25 mouse cellular contexts compared by ENCODE assay signal in genomic region chr7:16730791-16731190, GRCm38 (mm10). TPM values are rescaled to one million over a fixed set of nuclear protein-coding genes. Genes with fewer than 3 reads are reported as not detected.
"Had no signal": no experiment of that assay in that cellular context is flagged by ENCODE, and none has a peak within 500 bp of the region (broad histone marks: within the 10 kb centered on the region; RNA-seq: fewer than 3 reads in every experiment).

No protein-coding gene starts in this region.

- H3K9ac ChIP-seq: liver, postnatal 0 days; lung, embryonic 15.5 days; midbrain, embryonic 13.5 days; midbrain, embryonic 15.5 days; neural tube, embryonic 12.5 days; stomach, embryonic 15.5 days had no signal

- H3K4me3 ChIP-seq: lung, embryonic 15.5 days; megakaryocyte, embryonic 14.5 days; midbrain, embryonic 13.5 days; midbrain, embryonic 15.5 days; neural tube, embryonic 12.5 days; stomach, embryonic 15.5 days had no signal

- H3K27me3 ChIP-seq: lung, embryonic 15.5 days; midbrain, embryonic 13.5 days; midbrain, embryonic 15.5 days; neural tube, embryonic 12.5 days; stomach, embryonic 15.5 days had no signal

- H3K36me3 ChIP-seq: lung, embryonic 15.5 days; midbrain, embryonic 13.5 days; midbrain, embryonic 15.5 days; neural tube, embryonic 12.5 days; stomach, embryonic 15.5 days had no signal

- DNase-seq: liver, postnatal 0 days; lung, adult 2 months; lung, postnatal 14 days; lung, postnatal 36 days; right cerebral cortex, postnatal 14 days; thymus, adult 2 months; thymus, postnatal 25 days; thymus, postnatal 4 days had no signal

- H3K4me2 ChIP-seq: lung, embryonic 15.5 days; midbrain, embryonic 11.5 days; midbrain, embryonic 13.5 days; midbrain, embryonic 15.5 days; neural tube, embryonic 12.5 days; stomach, embryonic 15.5 days had no signal

- ATAC-seq: liver, postnatal 0 days; lung, postnatal 0 days; midbrain, embryonic 13.5 days; midbrain, embryonic 15.5 days had no signal

- H3K9me3 ChIP-seq: lung, embryonic 15.5 days; megakaryocyte, embryonic 14.5 days; midbrain, embryonic 13.5 days; midbrain, embryonic 15.5 days; neural tube, embryonic 12.5 days; stomach, embryonic 15.5 days had no signal

- H3K27ac ChIP-seq: lung, embryonic 15.5 days; macrophage; midbrain, embryonic 13.5 days; midbrain, embryonic 15.5 days; neural tube, embryonic 12.5 days; stomach, embryonic 15.5 days; stomach, postnatal 0 days had no signal

RNA-seq across cellular contexts. Expression of gene Ceacam9, which starts 9.1 kb away (rescaled TPM):
- total RNA-seq: megakaryocyte progenitor cell, adult 5-6 weeks; midbrain, postnatal 0 days; monocyte, adult 5-6 weeks; neutrophil, adult 5-6 weeks had no signal
- polyA plus RNA-seq: liver, postnatal 0 days; lung, adult 2 months; lung, embryonic 15.5 days; lung, postnatal 0 days; macrophage; midbrain, embryonic 11.5 days; midbrain, embryonic 13.5 days; neural tube, embryonic 12.5 days; stomach, embryonic 15.5 days; stomach, postnatal 0 days; testis, adult 2 months; urinary bladder, adult 2 months had no signal

RNA-seq across cellular contexts. Expression of gene Ceacam15, which starts 55.3 kb away (rescaled TPM):
- total RNA-seq: megakaryocyte progenitor cell, adult 5-6 weeks; midbrain, postnatal 0 days; monocyte, adult 5-6 weeks; neutrophil, adult 5-6 weeks had no signal
- polyA plus RNA-seq: liver, postnatal 0 days; lung, adult 2 months; lung, embryonic 15.5 days; lung, postnatal 0 days; macrophage; midbrain, embryonic 11.5 days; midbrain, embryonic 13.5 days; midbrain, embryonic 15.5 days; midbrain, postnatal 0 days; neural tube, embryonic 12.5 days; neural tube, embryonic 14.5 days; stomach, embryonic 15.5 days; stomach, postnatal 0 days; urinary bladder, adult 2 months had no signal
